Mouse (Mus musculus) MEL (cell line): ENCODE measurements around the gene Cbfa2t2. TPM values are rescaled to one million over a fixed set of nuclear protein-coding genes. Genes with fewer than 3 reads are reported as not detected.
"Not testable (repeated sequence)": the region's sequence is repeated elsewhere in the genome, so short reads cannot be mapped to it uniquely, and the experiment has no call there.

Source experiments
- DNase-seq: peaks from one replicate; pipeline ENCODE4 v3.0.0; 2011; ENCODE audit warnings: low read depth, low spot score
- H3K27ac ChIP-seq: 2 replicates; pipeline ENCODE4 v1.5.1; 2012; ENCODE audit warnings: low read depth, mild to moderate bottlenecking, control low read depth, low read length, moderate library complexity; ENCODE audit not compliant: control insufficient read depth
- H3K27me3 ChIP-seq, 2 experiments: fragments of 150-350 bp in 1 of 2; sonication (generic) in 1 of 2; 2 replicates each; pipeline ENCODE4 v1.6.1; 2012; ENCODE audit warnings: low read length in 2 of 2, mild to moderate bottlenecking in 2 of 2, improper control_type of control experiment in 1 of 2, moderate library complexity in 1 of 2; ENCODE audit not compliant: insufficient read depth in 2 of 2, control insufficient read depth in 1 of 2
- H3K36me3 ChIP-seq, 2 experiments: 2 replicates each; pipeline ENCODE4 v1.6.1; 2012 to 2014; ENCODE audit warnings: low read length in 2 of 2, improper control_type of control experiment in 1 of 2, inconsistent platforms in 1 of 2, mild to moderate bottlenecking in 1 of 2; ENCODE audit not compliant: insufficient read depth in 2 of 2, control insufficient read depth in 1 of 2
- H3K4me1 ChIP-seq, 2 experiments: fragments of 150-350 bp in 1 of 2; sonication (generic) in 1 of 2; 2 replicates each; pipeline ENCODE4 v1.6.1; 2012; ENCODE audit warnings: low read length in 2 of 2, improper control_type of control experiment in 1 of 2, mild to moderate bottlenecking in 1 of 2; ENCODE audit not compliant: insufficient read depth in 2 of 2, control insufficient read depth in 1 of 2
- H3K4me3 ChIP-seq, 2 experiments: fragments of 150-350 bp in 1 of 2; sonication (generic) in 1 of 2; 2 replicates each; pipeline ENCODE4 v1.5.1; 2012; ENCODE audit warnings: low read depth in 2 of 2, low read length in 2 of 2, mild to moderate bottlenecking in 2 of 2, moderate library complexity in 2 of 2, control low read depth in 1 of 2, improper control_type of control experiment in 1 of 2; ENCODE audit not compliant: control insufficient read depth in 1 of 2, insufficient read depth in 1 of 2
- H3K79me2 ChIP-seq: 2 replicates; pipeline ENCODE4 v1.6.1; 2012; ENCODE audit warnings: mild to moderate bottlenecking, low read length, moderate library complexity; ENCODE audit not compliant: control insufficient read depth, poor library complexity, insufficient read depth
- H3K9ac ChIP-seq: 2 replicates; pipeline ENCODE4 v1.6.1; 2012; ENCODE audit warnings: low read depth, mild to moderate bottlenecking, control low read depth, low read length, moderate library complexity; ENCODE audit not compliant: control insufficient read depth, poor library complexity, severe bottlenecking
- H3K9me3 ChIP-seq: fragments of 150-350 bp; sonication (generic); replicated peaks from 2 replicates; pipeline ENCODE4 v1.6.1; 2012; ENCODE audit warnings: mild to moderate bottlenecking, low read length, improper control_type of control experiment, moderate library complexity; ENCODE audit not compliant: insufficient read depth
- CTCF ChIP-seq, 3 experiments: IDR thresholded peaks in 2 of 3; conservative IDR thresholded peaks in 1 of 3; 2 replicates each; pipeline ENCODE4 v1.5.1; 2011 to 2012; ENCODE audit warnings: low read length in 3 of 3, low read depth in 2 of 3, mild to moderate bottlenecking in 2 of 3, improper control_type of control experiment in 1 of 3, inconsistent platforms in 1 of 3, mixed read lengths in 1 of 3, moderate library complexity in 1 of 3; ENCODE audit not compliant: control insufficient read depth in 1 of 3, insufficient read depth in 1 of 3, poor library complexity in 1 of 3, severe bottlenecking in 1 of 3
- E2F4 ChIP-seq: IDR thresholded peaks from 2 replicates; pipeline ENCODE4 v1.6.1; 2011; ENCODE audit warnings: low read depth, low read length, improper control_type of control experiment, borderline replicate concordance
- ELF1 ChIP-seq: IDR thresholded peaks from 2 replicates; pipeline ENCODE4 v1.6.1; 2014; ENCODE audit warnings: low read depth, mild to moderate bottlenecking, inconsistent platforms, low read length, improper control_type of control experiment, moderate library complexity
- EP300 ChIP-seq, 2 experiments: IDR thresholded peaks; 2 replicates each; pipeline ENCODE4 v1.6.1; 2011; ENCODE audit warnings: improper control_type of control experiment in 2 of 2, low read length in 2 of 2, low read depth in 1 of 2, mild to moderate bottlenecking in 1 of 2
- GATA1 ChIP-seq: IDR thresholded peaks from 2 replicates; pipeline ENCODE4 v1.6.1; 2011; ENCODE audit warnings: low read depth, low read length, improper control_type of control experiment
- MYC ChIP-seq: IDR thresholded peaks from 2 replicates; pipeline ENCODE4 v1.6.1; 2011; ENCODE audit warnings: low read depth, mild to moderate bottlenecking, low read length, improper control_type of control experiment, moderate library complexity
- POLR2A ChIP-seq, 2 experiments: IDR thresholded peaks; 2 replicates each; pipeline ENCODE4 v1.6.1; 2011 to 2012; ENCODE audit warnings: low read length in 2 of 2, mild to moderate bottlenecking in 2 of 2, control low read depth in 1 of 2, improper control_type of control experiment in 1 of 2, low read depth in 1 of 2, moderate library complexity in 1 of 2; ENCODE audit not compliant: control insufficient read depth in 1 of 2, insufficient read depth in 1 of 2, poor library complexity in 1 of 2
- POLR2AphosphoS5 ChIP-seq: IDR thresholded peaks from 2 replicates; pipeline ENCODE4 v1.6.1; 2012; ENCODE audit warnings: low read depth, borderline replicate concordance, mild to moderate bottlenecking, inconsistent platforms, low read length, moderate library complexity, mixed read lengths
- RAD21 ChIP-seq: IDR thresholded peaks from 2 replicates; pipeline ENCODE4 v1.6.1; 2011; ENCODE audit warnings: mild to moderate bottlenecking, low read depth, low read length, improper control_type of control experiment
- SMC3 ChIP-seq: IDR thresholded peaks from 2 replicates; pipeline ENCODE4 v1.6.1; 2011; ENCODE audit warnings: low read depth, low read length, improper control_type of control experiment
- ZC3H11A ChIP-seq: IDR thresholded peaks from 2 replicates; pipeline ENCODE4 v1.6.1; 2012; ENCODE audit warnings: low read depth, mild to moderate bottlenecking, inconsistent platforms, low read length, improper control_type of control experiment
- polyA plus RNA-seq, 2 experiments: library from polyadenylated mRNA; stranded (reverse) in 1 of 2; unstranded in 1 of 2; fragments of >175 nt in 1 of 2; fragments of >200 nt in 1 of 2; gene quantifications; 2 replicates each; pipeline versions ENCODE4 v1.2.1 to v1.2.4; 2012; ENCODE audit warnings: low replicate concordance in 2 of 2, low read depth in 1 of 2; ENCODE audit not compliant: insufficient read length in 2 of 2, insufficient read depth in 1 of 2, missing spikeins in 1 of 2
- total RNA-seq: library from RNA; depleted of rRNA; stranded (reverse); fragments of 300-350 nt; gene quantifications from 2 replicates; pipeline ENCODE4 v1.2.3, GENCODE M21; 2012

Cbfa2t2 gene
- total and polyA plus RNA-seq, 3 experiments: 5.9 to 23.1 TPM; not detected in 1

DNA sequence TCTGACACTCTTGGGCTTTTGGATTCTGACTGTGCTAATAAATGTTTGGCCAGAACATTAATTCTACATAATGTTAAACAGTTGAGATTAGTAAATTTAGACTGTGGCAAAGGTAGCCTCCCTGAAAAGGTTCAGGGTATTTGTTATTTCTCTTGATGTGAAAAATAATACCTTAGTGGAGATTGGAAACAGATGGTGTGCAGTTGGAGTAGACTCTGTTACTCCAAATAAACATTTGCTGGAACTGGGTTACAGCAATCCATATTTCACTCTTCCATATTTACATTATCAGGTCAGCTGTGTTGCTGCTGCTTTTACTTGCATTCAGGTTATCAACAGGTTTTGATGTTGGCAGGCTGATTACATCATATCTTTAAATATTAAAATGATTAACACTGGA lies 55.5 kb downstream of the Cbfa2t2 start:
- Histone ChIP-seq H3K27ac (no peak overlapping the region), H3K4me3 (no peak overlapping the region), H3K27me3 (no peaks in the 10 kb centered on the region), H3K36me3 (peaks cover 0 to 3% of the 10 kb centered on the region in 2 experiments; a peak in 3 of 4 replicates), H3K4me1 (peaks cover 0 to 3% of the 10 kb centered on the region in 2 experiments; a peak in 2 of 4 replicates), H3K9ac (no peak overlapping the region), H3K9me3 (no peaks in the 10 kb centered on the region), H3K79me2 (no peaks in the 10 kb centered on the region)
- no peak for TF ChIP-seq CTCF (IDR thresholded peaks at IDR 0.05 in 2 of 3, conservative IDR thresholded peaks at IDR 0.05 in 1 of 3; ENCODE audit: control insufficient read depth in 1 of 3, insufficient read depth in 1 of 3, low read depth in 2 of 3, low read length in 3 of 3, poor library complexity in 1 of 3, severe bottlenecking in 1 of 3)
- no peak for TF ChIP-seq POLR2A (IDR thresholded peaks at IDR 0.05; ENCODE audit: control insufficient read depth in 1 of 2, insufficient read depth in 1 of 2, low read depth in 1 of 2, low read length in 2 of 2, poor library complexity in 1 of 2)
- no peak for TF ChIP-seq E2F4
- TF ChIP-seq EP300 (IDR thresholded peaks at IDR 0.05; ENCODE audit: low read depth in 1 of 2, low read length in 2 of 2): no peak
- TF ChIP-seq ZC3H11A: no peak
- TF ChIP-seq POLR2AphosphoS5: no peak
- TF ChIP-seq ELF1: no peak
- no peak for DNase-seq

DNA sequence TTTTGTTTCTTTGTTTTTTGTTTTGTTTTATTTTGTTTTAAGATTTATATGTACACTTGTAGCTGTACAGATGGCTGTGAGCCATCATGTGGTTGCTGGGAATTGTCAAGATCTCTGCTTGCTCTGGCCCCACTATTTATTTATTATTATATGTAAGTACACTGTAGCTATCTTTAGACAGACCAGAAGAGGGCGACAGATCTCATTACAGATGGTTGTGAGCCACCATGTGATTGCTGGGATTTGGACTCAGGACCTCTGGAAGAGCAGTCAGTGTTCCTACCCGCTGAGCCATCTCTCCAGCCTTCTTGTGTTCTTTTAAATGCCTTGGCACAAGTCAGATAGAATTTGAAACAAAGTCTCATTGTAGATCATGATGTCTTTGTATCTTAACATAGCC lies 57.3 kb downstream of the Cbfa2t2 start:
- H3K9me3 ChIP-seq, H3K27ac ChIP-seq, H3K4me1 ChIP-seq, H3K27me3 ChIP-seq, H3K36me3 ChIP-seq, H3K79me2 ChIP-seq, H3K9ac ChIP-seq, H3K4me3 ChIP-seq: not testable (repeated sequence)
- peak; percentile 44 for DNase-seq
- TF ChIP-seq RAD21 (peak; percentile 14), SMC3 (peak; percentile 41), MYC (0 out of 2 replicates have a peak, but pooled peaks have one; percentile 54), CTCF (IDR thresholded peaks at IDR 0.05 in 2 of 3, conservative IDR thresholded peaks at IDR 0.05 in 1 of 3; ENCODE audit: control insufficient read depth in 1 of 3, insufficient read depth in 1 of 3, low read depth in 2 of 3, low read length in 3 of 3, poor library complexity in 1 of 3, severe bottlenecking in 1 of 3) (peak in 2 of 3 experiments; percentile 25 to 40; a peak in 3 of 6 replicates)

DNA sequence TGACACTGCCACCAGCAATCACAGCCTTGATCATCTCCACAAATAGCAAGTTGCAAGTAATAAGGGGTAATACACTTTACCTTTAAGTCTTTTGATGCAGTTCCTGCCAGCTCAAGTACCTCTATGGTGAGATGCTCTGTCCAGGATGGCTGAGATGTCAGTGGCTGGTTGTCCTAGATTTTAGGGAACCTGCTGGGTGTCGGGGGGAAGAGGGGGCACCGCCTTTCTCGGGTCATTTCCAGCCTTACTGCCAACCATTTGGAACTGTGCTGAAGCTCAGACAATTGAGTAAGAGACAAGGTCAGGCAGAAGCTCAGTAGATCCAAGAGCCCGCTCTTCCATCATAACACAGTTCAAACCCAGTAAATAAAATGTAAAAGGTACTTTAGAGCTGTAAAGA lies 58.7 kb downstream of the Cbfa2t2 start:
- no peak for TF ChIP-seq GATA1
- DNase-seq: no peak
- H3K9ac ChIP-seq: no peak overlapping the region
- peaks cover 0 to 3% of the 10 kb centered on the region in 2 experiments; a peak in 3 of 4 replicates for H3K4me1 ChIP-seq
- no peaks in the 10 kb centered on the region for H3K9me3 ChIP-seq
- no peak overlapping the region for H3K27ac ChIP-seq
- peaks cover 0 to 4% of the 10 kb centered on the region in 2 experiments; a peak in 3 of 4 replicates for H3K36me3 ChIP-seq
- H3K4me3 ChIP-seq: no peak overlapping the region
- 0 out of 2 replicates have a peak, but pooled peaks cover 2% of the 10 kb centered on the region for H3K79me2 ChIP-seq
- no peaks in the 10 kb centered on the region for H3K27me3 ChIP-seq
